Mouse (Mus musculus) monocyte, adult 5-6 weeks (primary cell): ENCODE measurements around the gene Galr2. TPM values are rescaled to one million over a fixed set of nuclear protein-coding genes. Genes with fewer than 3 reads are reported as not detected.

Experiments
- ATAC-seq: fragments of 153-309, 156-312 bp; replicated peaks from 2 replicates; pipeline ENCODE4 v1.8.0; 2017; ENCODE audit warnings: mild to moderate bottlenecking; ENCODE audit not compliant: low TSS enrichment, insufficient number of reproducible peaks, severe bottlenecking, poor library complexity, low FRiP score
- total RNA-seq: library from RNA; stranded (forward); fragments of 200-1000, 200-491, 200-594 nt; gene quantifications from 3 replicates; pipeline ENCODE4 v1.2.3, GENCODE M21; 2017

Gene Galr2
- total RNA-seq, result not detected in 3 replicates

DNA sequence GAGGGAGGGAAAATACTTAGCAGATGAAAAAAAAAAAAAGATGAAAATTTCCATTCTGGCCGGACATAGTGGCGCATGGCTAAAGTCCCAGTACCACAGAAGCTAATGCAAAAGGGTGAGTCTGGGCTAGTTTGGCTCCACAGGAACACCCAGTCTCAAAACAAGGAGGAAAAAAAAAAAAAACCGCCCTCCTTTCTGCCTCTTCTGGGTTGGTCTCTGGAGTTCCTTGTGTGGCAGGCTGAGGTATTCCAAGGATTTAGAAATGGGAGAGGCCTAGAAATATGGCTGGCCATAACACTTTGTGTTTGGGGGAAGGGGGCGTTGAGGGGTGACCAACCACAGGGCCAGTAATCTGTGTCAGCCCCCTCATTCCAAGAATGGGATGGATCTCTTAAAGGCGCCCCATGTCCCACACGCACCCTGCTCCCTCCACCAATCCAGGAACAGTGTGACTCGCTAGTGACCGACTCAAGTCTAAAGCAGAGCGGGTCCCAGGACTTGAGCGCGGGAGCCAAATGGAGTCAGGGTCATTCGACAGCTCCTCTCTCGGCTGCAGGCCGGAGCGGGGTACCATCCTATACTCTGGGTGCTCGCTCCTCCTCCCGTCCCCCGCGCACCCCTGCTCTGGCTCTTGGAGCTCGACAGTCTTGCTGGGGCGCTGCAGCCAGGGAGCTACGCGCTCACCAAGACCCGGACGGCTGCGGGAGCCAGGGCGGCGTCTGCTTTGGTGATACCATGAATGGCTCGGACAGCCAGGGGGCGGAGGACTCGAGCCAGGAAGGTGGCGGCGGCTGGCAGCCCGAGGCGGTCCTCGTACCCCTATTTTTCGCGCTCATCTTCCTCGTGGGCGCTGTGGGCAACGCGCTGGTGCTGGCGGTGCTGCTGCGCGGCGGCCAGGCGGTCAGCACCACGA, at the start of gene Galr2:
Gene Galr2 (plus strand): TSS at position 189 of the 913 bp plus-strand sequence.
- no peak for ATAC-seq

DNA sequence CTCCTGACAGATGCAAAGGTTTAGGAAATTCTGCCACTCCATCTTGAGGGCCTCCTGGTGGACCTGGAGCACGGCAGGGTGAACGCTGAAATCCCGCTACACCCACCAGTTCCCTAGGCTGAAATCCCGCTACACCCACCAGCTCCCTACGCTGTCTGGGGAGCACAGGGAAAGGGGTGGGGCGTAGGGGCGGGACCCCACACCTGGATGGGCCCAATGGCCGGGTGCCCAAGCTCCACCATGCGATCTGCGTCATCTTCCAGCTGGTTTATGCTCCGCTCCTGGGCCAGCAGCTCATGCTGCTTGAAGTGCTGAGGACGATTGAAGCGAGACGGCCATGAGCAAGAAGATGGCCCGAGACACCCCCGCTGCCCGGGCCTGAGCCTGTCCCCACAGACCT, 48.3 kb upstream of the Galr2 start:
- ATAC-seq, result no peak

DNA sequence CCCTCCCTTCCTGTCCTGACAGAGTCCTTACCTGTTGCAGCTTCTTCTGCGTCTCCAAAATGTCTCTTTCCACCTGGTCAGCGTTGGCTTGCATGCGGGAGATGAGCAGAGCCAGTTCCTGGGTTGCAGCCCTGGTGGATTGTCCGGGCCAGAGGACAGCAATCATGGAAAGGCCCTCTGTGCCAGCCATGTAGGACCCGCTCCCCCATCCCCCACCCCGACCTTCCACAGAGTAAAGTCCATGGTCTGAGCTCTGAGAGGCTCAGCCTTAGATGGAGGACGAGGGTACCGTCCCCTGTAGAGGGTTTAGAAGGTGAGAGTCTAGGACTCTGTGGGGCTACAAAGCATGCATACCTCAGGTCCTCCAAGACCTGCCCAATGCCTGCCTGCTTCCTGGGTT, 45.8 kb upstream of the Galr2 start:
- no peak for ATAC-seq

DNA sequence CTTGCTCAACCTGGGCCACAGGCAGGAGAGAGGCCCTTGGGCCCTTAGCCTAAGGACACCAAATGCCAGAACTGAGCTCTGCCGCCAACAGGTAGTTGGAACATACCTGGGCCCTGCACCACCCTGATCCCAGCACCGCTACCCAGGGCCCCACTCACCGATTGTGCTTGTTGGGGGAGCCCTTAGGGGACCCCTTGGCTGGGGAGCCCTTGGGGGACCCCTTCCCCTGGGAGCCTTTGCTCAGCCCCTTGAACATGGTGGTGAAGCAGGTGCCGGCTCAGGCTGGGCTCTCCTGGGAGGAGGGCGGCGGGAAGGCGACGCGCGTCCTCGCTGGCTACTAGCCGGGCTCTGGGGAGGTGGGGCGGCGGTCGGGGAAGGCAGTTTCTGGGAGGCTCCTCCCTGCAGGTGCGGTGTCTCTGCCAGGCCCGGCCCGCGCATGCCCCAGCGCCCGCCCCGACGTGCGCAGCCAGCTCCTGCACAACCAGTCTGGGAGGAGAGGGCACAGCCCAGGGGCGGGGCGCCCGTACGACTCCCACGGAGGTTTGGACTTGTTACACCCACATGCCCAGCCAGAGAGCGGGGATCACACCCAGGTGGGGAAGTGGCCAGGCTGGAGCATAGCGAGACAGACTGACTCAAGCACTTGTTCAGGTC, 42.9 kb upstream of the Galr2 start, which contains the start of gene Evpl:
Gene Evpl (minus strand): TSS at position 336 of the 654 bp plus-strand sequence.
- no peak for ATAC-seq

DNA sequence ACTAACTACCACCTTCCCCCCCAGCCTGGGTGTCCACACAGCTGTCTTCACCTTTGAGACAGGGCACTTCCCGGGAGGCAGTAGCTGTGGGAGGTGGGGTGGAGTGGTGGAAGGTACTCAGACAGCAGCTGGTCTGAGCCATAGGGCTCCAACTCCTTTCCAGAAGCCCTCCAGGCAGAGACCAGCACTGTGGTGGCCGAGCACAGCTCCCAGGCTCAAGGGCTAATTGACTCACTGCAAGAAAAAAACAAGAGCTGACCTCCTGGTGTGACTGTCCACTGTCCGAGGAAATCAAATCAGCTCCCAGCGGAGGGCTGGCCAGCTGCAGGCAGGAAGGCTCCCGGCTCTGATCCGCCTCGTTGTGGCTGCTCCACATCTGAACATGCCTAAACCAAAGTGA, 40.9 kb upstream of the Galr2 start:
- ATAC-seq, result no peak

DNA sequence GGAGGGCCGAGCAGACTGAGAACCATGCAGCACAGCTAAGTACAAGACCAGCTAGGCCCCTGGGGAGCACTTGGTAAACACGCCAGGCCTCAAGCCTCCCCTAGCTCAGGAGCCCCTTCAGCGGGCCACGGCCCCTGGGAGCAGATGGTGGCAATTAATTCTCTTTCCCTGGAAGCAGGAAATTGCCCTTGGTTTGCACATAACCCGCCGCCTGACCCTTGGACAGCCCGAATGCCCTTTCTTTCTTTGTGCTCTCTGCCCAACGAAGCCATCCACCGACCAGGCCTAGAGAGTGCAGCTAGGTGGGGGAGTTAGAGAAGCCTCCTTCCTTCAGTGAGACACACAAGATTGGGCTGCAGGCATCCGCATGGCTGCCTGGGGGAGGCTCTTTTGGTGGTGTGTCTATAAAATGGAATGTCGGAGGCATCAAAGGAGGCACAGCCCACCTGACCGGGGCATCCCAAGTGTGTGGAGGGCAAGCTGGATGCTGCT, 38.9 kb upstream of the Galr2 start:
- ATAC-seq, result no peak

DNA sequence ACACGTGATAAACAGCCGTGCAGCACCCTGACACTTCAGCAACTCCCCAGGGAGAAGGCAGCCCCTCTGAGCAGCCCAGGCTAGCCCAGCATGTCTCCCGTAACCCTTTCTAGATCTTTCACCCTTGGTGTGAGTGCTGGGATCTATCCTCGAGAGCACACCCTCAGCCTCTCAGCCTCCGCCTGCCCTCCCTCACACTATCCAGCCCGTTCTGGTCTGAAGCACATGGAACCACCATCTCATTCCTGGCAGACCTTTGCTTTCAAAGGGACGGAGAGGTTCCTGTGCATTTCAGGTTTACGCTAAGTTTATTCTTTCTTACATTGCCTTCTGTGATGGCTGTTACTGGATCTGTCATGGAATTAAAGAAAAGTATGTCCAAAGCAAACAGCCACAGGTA, 36.2 kb upstream of the Galr2 start:
- ATAC-seq, result no peak

DNA sequence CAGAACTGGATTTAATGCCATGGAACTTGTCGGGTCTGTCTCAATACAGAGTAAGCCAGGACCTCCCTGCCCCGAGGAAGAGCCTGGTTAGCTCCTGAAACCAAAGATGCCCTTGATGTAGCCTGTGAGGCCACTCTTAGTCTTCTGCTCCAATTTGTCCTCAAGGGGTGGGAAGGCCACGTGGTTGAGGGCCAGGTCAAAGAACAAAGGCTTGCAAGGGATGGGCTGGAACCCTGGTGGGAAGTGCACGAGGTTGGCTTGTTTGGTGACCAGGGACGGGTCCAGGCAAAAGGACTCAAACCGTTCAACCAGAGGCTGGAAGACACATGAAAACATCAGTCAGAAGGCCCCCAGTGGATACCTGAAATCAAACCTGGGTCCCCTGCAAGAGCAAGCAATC, 35.1 kb upstream of the Galr2 start:
- ATAC-seq, result no peak

DNA sequence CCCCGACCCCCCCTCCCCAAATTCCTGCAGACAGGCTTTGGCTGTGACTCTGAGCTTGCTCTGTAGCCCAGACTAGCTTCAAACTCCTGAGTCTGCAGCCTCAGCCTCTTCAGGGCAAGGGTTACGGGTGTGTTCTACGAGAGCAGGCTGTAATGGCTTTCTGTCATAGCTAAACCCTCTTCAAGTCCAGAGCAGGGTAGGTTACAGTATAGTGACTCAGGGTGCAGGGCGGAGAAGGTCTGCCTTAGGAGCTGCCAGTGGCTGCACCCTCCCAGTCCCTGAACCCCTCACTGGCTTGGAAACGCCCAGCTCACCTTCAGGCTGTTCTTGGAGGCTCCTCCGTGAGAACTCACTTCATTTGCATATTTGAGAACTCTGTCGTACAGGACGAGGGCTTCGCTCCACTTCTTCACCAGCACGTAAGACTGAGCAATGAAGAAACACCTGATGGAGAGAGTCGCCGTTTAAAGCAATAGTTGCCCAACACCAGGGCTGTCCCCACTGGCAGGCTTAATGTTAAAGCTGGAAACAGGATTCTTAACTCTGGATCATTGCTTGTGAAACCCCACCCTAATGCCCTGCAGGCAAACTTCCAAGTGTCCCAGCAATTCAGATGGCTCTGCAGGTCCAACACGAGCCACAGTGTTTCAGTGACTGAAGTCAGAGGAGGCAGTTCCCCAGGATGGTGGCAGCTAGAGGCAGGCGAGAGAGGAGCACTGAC, 33.1 kb upstream of the Galr2 start:
- ATAC-seq, result no peak

DNA sequence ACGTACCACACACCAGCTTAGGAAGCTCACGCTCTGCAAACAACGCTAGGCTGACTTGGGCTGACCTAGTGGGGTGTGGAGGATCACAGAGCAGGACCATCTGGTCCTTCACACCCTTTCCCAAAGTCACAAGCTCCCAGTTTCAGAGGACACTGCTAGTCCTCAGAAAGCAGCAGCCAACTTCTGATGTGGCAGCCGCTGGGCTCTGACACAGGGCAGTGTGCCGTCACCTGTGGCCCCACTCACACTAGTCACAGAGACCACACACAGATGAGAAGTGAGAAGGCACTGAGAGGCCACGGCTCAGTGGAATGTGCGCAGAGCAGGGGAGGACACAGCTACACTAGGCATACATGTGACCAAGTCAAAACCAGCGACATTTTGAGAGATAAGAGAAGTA, 29.8 kb upstream of the Galr2 start:
- ATAC-seq, result no peak

DNA sequence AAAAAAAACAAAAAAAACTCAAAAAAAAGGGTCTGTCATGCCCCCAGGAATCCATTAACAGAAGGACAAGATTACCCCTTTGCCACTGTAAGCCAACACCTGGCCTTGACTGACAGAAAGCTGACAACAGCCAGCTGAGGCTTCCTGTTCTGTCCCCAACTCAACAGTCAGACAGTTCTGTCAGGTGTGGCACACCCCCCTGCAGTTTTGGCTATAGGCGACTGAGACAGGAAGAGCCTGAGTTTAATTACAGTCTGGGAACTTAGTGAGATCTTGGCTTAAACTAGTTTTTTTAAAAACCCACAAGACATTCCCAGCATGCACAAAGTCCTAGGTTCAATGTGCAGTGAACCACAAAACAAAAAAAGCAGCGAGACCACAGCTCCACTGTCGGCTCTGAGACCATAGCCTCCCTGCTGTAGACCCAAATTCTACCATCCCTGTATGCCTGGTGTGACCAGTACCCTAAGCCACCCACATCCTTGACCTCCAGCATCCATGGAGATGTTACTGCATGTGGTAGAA, 27.6 kb upstream of the Galr2 start:
- ATAC-seq, result no peak

DNA sequence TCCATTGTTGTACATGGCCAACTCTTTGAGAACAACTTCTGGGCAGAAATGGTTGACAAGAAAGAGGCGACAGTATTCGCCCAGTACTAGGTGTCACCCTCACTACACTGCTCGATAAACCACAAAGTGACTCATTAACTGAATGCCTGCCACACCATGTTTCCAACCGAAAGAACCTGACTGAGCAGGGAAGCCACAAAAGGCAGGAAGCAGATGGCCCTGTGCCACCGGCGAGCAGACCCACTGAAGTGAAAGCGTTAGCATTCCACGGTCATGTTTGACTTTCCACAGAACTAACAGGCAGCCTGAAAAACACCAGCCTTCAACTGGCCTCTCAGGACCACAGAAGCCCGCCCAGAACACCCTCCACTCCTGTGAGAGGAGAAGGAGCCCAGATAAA, 26.1 kb upstream of the Galr2 start:
- ATAC-seq, result 0 out of 2 replicates have a peak, but pooled peaks have one; percentile 46

DNA sequence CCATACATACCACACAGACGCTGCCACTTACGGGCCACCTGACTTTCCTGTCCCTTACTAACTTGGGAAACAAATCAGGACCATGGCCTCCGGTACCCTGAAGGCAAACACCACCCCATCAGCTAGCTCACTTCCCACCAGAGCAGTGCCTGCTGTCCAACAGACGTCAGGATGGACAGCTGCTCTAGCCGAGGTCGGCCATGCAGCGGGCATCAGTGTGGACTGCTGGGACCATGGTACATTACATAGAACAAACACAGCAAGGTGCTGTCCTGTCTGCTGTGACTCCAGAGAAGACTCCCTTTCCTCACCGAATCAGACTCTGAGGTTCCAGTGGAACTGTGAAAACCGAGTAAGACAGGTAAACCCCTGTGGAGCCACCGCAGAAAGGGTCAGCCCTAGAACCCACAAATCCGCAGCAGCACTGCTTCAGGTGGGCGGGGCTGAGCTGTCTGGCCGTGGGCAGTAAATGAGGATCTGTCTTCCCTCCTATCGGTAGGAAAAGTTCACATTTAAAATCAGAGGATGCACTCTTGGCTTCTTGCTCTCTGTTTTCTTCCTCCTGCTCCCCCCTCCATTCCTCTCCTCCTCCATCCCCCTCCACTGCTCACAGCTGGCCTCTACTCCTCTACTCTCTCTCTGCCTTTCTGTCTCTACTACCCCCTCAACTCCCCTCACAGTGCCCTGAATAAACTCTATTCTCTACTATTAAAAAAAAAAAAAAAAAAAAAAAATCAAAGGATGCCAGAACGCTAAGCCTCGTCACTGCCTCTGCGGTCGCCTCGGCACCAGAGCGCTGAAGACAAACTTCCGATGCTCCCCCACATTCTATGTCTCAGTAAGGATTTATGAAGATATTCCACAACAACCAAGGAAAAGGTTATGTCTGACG, 25.4 kb upstream of the Galr2 start:
- 0 out of 2 replicates have a peak, but pooled peaks have one; percentile 27 for ATAC-seq

DNA sequence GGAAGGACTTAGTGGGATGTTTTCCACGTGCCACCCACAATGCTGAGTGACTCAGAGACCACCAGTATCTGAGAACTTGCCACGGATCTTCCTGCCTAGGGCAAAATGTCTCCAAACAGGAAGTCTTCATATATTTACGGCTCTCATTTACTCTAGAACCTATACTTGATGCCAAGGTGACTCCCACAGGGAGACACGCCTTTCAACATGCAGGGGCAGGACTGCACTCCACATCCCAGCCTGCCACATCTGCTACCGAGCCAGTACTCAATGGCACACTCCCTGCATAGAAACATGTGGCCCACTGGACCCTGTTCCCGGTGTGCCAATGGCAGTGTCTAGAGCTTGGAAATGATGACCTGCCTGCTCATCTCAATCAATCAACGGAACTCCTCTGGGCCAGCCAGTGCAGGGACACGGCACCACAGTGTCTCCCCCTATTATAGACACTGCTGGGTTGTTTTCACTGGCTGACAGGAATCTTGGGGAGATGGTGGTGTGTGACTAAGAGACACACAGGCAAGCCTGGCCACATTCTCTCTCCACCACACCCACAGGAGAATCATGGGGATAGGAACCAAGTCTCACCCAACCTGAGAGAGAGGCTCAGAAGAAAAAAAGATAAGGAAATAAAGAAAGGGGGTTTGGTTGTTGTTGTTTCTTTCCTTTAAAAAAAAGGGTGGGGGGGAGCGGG, 24.6 kb upstream of the Galr2 start:
- ATAC-seq, result no peak

DNA sequence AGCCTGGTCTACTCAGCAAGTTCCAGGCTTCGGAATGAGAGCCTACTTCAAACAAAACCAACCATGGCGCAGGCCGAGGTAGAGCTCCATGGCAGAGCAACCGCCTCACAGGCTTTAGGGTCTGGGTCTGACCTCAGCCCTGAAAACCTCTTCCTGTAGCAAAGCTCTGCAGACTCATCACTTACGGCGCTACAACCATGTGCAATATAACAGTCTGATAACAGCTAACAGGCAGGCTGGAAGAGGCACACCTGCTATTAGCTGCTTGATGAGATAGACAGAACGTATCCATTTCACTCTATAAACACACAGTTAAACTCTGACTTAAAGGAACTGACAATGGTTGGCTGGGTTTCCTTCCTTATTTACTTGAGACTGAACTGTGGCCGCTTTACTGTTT, 21.3 kb upstream of the Galr2 start:
- no peak for ATAC-seq

DNA sequence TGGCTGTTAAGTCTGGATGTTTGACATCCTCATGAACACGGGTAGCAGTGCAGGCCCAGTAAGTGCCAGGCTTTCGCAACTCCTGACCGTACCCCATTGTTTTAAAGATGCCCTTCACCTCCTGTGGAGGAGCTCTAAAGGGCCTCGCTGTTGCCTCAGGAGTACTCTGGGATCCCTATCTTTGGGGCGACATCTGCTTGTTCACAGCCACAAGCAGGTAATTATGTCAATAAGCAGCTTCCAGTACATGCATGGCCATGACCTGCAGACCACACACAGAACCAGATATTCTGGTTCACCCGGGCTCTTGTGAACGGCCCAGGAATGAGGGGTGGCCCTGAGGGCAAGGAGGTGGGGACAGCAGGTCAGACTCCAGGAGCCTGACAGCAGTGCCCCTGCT, 20.5 kb upstream of the Galr2 start:
- ATAC-seq, result no peak

DNA sequence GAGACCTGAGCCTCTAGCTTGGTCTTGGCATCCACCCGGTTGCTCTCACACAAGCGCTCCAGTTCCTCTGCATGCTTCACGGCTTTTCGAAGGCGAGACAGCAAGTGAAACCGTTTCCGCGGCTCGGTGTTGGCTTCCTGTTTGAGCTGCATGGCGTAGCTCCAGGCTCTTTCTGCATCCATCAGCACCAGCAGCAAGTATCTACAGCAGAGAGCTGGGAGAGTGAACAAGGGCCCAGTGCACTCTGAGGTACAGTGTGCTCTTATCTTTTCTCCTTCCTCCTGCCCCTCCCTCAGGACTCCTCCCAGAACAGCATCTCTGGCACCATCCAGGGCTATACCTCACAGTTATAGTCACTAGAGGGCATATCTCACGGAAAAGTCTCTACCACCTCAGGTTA, 15.4 kb upstream of the Galr2 start:
- no peak; the same call in 1 of the 2 replicates for ATAC-seq

DNA sequence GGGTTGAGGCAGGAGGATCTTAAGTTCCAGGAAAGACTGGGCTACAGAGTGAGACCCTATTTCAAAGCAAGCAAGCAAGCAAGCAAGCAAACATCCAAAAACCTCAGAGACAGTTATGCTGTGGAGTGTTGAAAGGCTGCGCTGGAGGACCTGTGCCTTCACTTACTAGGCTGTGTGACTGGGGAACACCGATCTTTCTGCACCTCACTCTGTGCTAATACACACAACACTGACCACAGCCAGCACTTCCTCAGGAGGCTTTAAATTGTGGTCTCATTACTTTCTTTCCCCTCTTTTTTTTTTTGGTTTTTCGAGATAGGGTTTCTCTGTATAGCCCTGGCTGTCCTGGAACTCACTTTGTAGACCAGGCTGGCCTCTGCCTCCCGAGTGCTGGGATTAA, 14.9 kb upstream of the Galr2 start:
- ATAC-seq, result no peak
